Mouse (Mus musculus) heart, adult 2 months (tissue): ENCODE data around the gene Sdad1. TPM values are rescaled to one million over a fixed set of nuclear protein-coding genes. Genes with fewer than 3 reads are reported as not detected.

Source experiments
- DNase-seq, 2 experiments: peaks; one replicate each; pipeline ENCODE4 v3.0.0; 2021
- H3K27ac ChIP-seq: fragments of 200-600 bp; 2 replicates; pipeline ENCODE4 v1.8.1; 2022
- H3K27me3 ChIP-seq: fragments of 200-500 bp; 2 replicates; pipeline ENCODE4 v1.6.1; 2012; ENCODE audit warnings: mild to moderate bottlenecking, low read length, inconsistent platforms, mixed read lengths; ENCODE audit not compliant: control insufficient read depth, insufficient read depth
- H3K36me3 ChIP-seq: fragments of 200-500 bp; 2 replicates; pipeline ENCODE4 v1.6.1; 2012; ENCODE audit warnings: low read length, inconsistent platforms; ENCODE audit not compliant: control insufficient read depth, insufficient read depth
- H3K4me1 ChIP-seq: fragments of 200-500 bp; 2 replicates; pipeline ENCODE4 v1.6.1; 2011; ENCODE audit warnings: low read length; ENCODE audit not compliant: control insufficient read depth, insufficient read depth
- H3K4me3 ChIP-seq: fragments of 200-600 bp; 2 replicates; pipeline ENCODE4 v1.8.1; 2022
- H3K79me2 ChIP-seq: fragments of 200-500 bp; replicated peaks from 2 replicates; pipeline ENCODE4 v1.6.1; 2012; ENCODE audit warnings: mild to moderate bottlenecking, inconsistent platforms, low read length, moderate library complexity, mixed read lengths; ENCODE audit not compliant: control insufficient read depth, insufficient read depth
- H3K9ac ChIP-seq: fragments of 200-500 bp; 2 replicates; pipeline ENCODE4 v1.6.1; 2012; ENCODE audit warnings: low read depth, mild to moderate bottlenecking, control low read depth, inconsistent platforms, low read length, mixed read lengths
- CTCF ChIP-seq: fragments of 200-600 bp; IDR thresholded peaks from 2 replicates; pipeline ENCODE4 v1.8.1; 2022; ENCODE audit warnings: antibody characterized with exemption, mild to moderate bottlenecking, moderate library complexity
- EP300 ChIP-seq: fragments of 200-500 bp; IDR thresholded peaks from 2 replicates; pipeline ENCODE4 v1.6.1; 2011; ENCODE audit warnings: low read depth, low read length, control low read depth; ENCODE audit not compliant: insufficient read depth
- POLR2A ChIP-seq: fragments of 200-500 bp; IDR thresholded peaks from 2 replicates; pipeline ENCODE4 v1.6.1; 2011; ENCODE audit warnings: mild to moderate bottlenecking, low read depth, low read length, control low read depth; ENCODE audit not compliant: insufficient read depth
- WGBS: fragments of 180-500 bp; shearing (Covaris S2); methylation state at CpG from one replicate; pipeline ENCODE4 v1.1.7; 2018; 5-methylcytosine and 5-hydroxymethylcytosine counted together
- intact Hi-C: fragments of 180-260 bp; cut with DNase I; formaldehyde crosslinking; loops from one replicate; pipeline ENCODE4 v1.15.1; 2025
- polyA plus RNA-seq: library from polyadenylated mRNA; depleted of rRNA; stranded (reverse); fragments of >200 nt; gene quantifications from 2 replicates; pipeline ENCODE4 v1.2.3, GENCODE M21; 2012
- total RNA-seq, 2 experiments: library from RNA; stranded (reverse); gene quantifications; 2 replicates each; pipeline ENCODE4 v1.2.3; 2021

The Sdad1 gene
- total and polyA plus RNA-seq, 3 experiments, result 6.1 to 10.9 (median 10.9) TPM

DNA sequence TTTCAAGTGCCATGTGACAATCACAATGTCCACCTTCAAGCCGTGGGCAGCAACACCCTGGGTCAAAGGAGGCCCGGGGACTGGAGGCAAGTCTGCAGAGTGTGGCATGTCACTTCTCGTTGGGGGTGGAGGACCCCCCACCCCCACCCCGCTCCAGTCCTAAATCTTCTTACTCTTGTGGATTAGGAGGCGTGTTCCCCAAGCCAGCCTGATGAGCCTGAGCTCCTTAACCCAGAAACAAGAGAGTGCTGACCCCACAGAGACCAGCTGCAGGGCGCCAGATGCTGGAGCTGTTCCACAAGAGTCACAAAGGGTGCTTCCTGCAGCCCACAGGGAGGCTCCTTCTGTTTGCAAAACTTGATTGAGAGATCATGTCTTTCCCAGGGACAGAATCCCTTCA is 54.1 kb downstream of the Sdad1 start, which contains the start of gene Ppef2:
Gene Ppef2 (minus strand): TSS at position 61 of the 400 bp plus-strand sequence.
- H3K4me3 ChIP-seq, result no peak within 1 kb of the TSS
- H3K9ac ChIP-seq, result no peak within 1 kb of the TSS
- H3K79me2 ChIP-seq, result no peaks in the 10 kb centered on the region
- no peaks in the 10 kb centered on the region for H3K36me3 ChIP-seq
- no peaks in the 10 kb centered on the region for H3K4me1 ChIP-seq
- no peak within 1 kb of the TSS for H3K27ac ChIP-seq
- DNase-seq, result no peak
- intact Hi-C loops, result no loop called here
- 48% methylated on average over 6 of the region's 6 CpGs for WGBS
- TF ChIP-seq EP300 (no peak), CTCF (no peak), POLR2A (no peak)
- no peaks in the 10 kb centered on the region for H3K27me3 ChIP-seq

DNA sequence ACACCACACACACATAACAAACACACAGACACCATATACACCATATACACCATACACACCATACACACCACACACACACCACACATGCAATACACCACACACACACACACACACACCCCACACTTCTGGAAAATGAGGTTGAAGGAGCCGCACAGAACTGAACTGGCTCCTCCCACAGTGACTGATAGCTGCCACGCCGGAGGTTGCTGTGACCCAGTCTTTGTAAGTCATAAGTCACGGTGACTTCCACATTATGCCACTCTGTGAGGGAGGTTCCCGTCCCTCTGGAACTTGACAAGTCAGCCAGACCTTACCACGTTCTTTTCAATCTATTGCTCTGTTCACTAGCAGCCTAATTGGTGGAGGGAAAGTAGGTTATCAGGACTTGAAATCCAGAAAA is 55.8 kb downstream of the Sdad1 start:
- WGBS, result 72% methylated on average over 6 of the region's 6 CpGs
- H3K27me3 ChIP-seq, result no peaks in the 10 kb centered on the region

DNA sequence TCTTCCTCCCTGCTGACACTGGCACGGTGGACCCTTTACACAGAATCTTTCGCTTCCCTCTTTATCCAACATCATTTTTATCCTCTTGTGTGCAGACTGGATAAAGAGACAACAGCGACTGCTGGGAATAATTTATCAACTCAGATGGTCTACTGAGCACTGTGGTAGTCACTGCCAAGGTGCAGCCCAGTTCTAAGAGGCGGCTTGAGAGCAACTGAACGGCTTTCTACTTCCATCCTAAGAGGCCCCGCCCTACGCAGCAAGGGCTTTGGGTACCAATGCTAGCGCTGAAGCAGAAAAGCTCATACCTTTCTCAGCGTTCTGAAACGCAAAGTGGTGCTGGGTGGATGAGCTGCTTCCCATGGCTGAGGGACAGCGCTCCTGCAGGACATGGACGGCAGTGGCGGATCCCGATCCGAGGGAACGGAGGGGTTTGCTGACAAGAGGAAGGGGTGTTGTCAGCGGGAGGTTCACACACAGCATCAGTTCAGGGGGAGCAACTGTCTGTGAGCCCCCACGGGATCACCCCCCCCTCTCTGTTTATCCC is 57.4 kb downstream of the Sdad1 start:
- Histone ChIP-seq H3K27ac (no peak overlapping the region), H3K79me2 (no peaks in the 10 kb centered on the region), H3K4me1 (no peaks in the 10 kb centered on the region), H3K4me3 (no peak overlapping the region), H3K9ac (no peak overlapping the region), H3K36me3 (no peaks in the 10 kb centered on the region), H3K27me3 (no peaks in the 10 kb centered on the region)
- no peak for TF ChIP-seq EP300
- no peak for TF ChIP-seq POLR2A
- peak; percentile 27; the same call in 1 of the 2 replicates for TF ChIP-seq CTCF
- intact Hi-C loops, result no loop called here
- WGBS, result 23% methylated on average over 18 of the region's 18 CpGs
- DNase-seq, result no peak

More for the DNA sequence above, 55.8 kb downstream of the Sdad1 start:
- no peaks in the 10 kb centered on the region for H3K79me2 ChIP-seq
- intact Hi-C loops, result no loop called here
- H3K4me1 ChIP-seq, result no peaks in the 10 kb centered on the region
- no peak overlapping the region for H3K4me3 ChIP-seq
- no peak overlapping the region for H3K27ac ChIP-seq
- DNase-seq, result no peak
- H3K9ac ChIP-seq, result no peak overlapping the region
- no peaks in the 10 kb centered on the region for H3K36me3 ChIP-seq
- TF ChIP-seq CTCF (no peak), POLR2A (no peak), EP300 (no peak)

DNA sequence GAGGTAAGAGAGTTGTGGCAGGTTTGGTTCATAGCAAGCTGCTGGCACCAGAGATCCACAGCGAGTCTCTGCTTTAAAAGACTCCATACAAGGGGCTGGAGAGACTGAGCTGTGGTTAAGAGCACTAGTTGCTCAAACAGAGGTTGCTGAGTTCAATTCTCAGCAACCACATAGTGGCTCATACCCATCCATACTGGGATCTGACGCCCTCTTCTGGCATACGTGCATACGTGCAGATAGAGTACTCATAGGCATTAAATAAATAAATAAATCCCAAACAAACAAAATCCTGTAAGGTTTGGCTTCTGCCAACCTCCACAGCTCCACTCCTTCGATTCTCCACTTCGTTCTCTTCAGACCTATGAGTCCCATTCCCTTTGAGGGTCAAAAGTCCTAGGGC is 58.2 kb downstream of the Sdad1 start:
- no peak overlapping the region for H3K4me3 ChIP-seq
- WGBS, result 92% methylated on average over 6 of the region's 6 CpGs
- no peaks in the 10 kb centered on the region for H3K79me2 ChIP-seq
- no peaks in the 10 kb centered on the region for H3K4me1 ChIP-seq
- intact Hi-C loops, result no loop called here
- no peak for TF ChIP-seq POLR2A
- no peak for TF ChIP-seq EP300
- TF ChIP-seq CTCF, result no peak
- no peak overlapping the region for H3K27ac ChIP-seq
- no peaks in the 10 kb centered on the region for H3K36me3 ChIP-seq
- DNase-seq, result no peak
- H3K9ac ChIP-seq, result no peak overlapping the region
- H3K27me3 ChIP-seq, result no peaks in the 10 kb centered on the region

DNA sequence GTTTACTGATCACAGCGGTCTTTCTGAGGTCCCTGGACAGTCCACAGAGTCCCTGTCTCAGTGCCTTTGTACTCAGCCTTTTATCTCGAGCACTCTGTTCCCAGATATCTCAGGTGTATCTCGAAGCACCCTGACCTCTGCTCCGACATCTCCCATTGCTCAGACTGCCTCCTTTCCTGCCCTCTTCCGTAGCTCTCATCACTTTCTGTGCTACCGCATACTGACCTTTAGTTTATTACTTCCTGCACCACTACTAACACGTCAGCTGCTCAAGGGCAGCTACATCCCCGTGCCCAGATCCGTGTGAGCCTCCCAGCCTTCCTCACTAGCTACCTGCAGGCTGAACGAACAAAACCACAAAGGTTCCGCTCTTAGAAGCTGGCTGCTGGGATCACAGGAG is 61.7 kb downstream of the Sdad1 start:
- no peaks in the 10 kb centered on the region for H3K4me1 ChIP-seq
- WGBS, result 71% methylated on average over 11 of the region's 11 CpGs
- H3K36me3 ChIP-seq, result no peaks in the 10 kb centered on the region
- no peak for DNase-seq
- TF ChIP-seq POLR2A (no peak), CTCF (no peak), EP300 (no peak)
- no peak overlapping the region for H3K4me3 ChIP-seq
- H3K79me2 ChIP-seq, result no peaks in the 10 kb centered on the region
- intact Hi-C loops, result no loop called here
- no peaks in the 10 kb centered on the region for H3K27me3 ChIP-seq
- no peak overlapping the region for H3K9ac ChIP-seq
- no peak overlapping the region for H3K27ac ChIP-seq

DNA sequence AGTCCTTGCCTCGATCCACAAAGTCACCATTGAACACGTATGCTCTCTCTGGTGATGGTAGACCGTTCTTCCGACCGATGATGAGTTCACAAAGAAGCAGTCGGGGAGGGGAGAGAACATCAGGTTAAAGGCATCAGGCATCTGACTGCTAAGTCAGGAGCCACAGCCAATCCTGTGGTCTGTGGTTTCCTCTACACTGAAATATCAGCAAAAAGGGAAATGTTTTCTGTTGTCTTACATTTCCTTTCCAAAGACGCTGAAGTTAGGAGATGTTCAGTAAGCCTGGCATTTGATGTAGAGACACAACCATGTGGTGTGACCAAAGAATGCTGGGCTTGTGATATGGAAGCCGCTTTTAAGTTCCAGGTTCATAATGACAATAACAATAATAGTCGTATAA is 64.8 kb downstream of the Sdad1 start:
- no peak for DNase-seq
- intact Hi-C loops, result no loop called here
- TF ChIP-seq POLR2A (no peak), EP300 (no peak), CTCF (no peak)
- 0 out of 2 replicates have a peak, but pooled peaks cover 1% of the 10 kb centered on the region for H3K27me3 ChIP-seq
- no peaks in the 10 kb centered on the region for H3K79me2 ChIP-seq
- no peak overlapping the region for H3K9ac ChIP-seq
- no peak overlapping the region for H3K4me3 ChIP-seq
- H3K4me1 ChIP-seq, result no peaks in the 10 kb centered on the region
- WGBS, result 79% methylated on average over 9 of the region's 9 CpGs
- no peaks in the 10 kb centered on the region for H3K36me3 ChIP-seq
- no peak overlapping the region for H3K27ac ChIP-seq
